17 mouse cellular contexts compared by ENCODE assay signal in genomic region chr11:38829148-38829547, GRCm38 (mm10).
DNase-seq lines count a peak whose midpoint lies in the region; ATAC-seq and TF ChIP-seq lines count a peak whose summit lies in the region.
"Had no signal": no experiment of that assay in that cellular context is flagged by ENCODE, and none has a peak within 500 bp of the region (broad histone marks: within the 10 kb centered on the region; RNA-seq: fewer than 3 reads in every experiment).

No protein-coding gene starts in this region.

- ATAC-seq in forebrain, embryonic 14.5 days = no peak
- ATAC-seq in forebrain, embryonic 15.5 days (replicated peaks) = no peak
- no peak for ATAC-seq in heart, embryonic 12.5 days (ENCODE audit: insufficient number of reproducible peaks, low FRiP score)

- no peak for TF ChIP-seq CTCF in brain, embryonic 14.5 days (IDR thresholded peaks at IDR 0.05; ENCODE audit: borderline replicate concordance, extremely low read depth, insufficient read depth, insufficient read length)

- H3K4me3 ChIP-seq in forebrain, embryonic 14.5 days (ENCODE audit: low read depth, low read length) = no peak overlapping the region
- H3K4me3 ChIP-seq in forebrain, embryonic 15.5 days = no peak overlapping the region
- H3K4me3 ChIP-seq in heart, embryonic 12.5 days = no peak overlapping the region
- H3K4me3 ChIP-seq: embryonic facial prominence, embryonic 10.5 days; embryonic facial prominence, embryonic 12.5 days had no signal

- no peak overlapping the region for H3K4me2 ChIP-seq in forebrain, embryonic 14.5 days (ENCODE audit: low read length)
- no peak overlapping the region for H3K4me2 ChIP-seq in forebrain, embryonic 15.5 days (replicated peaks)
- H3K4me2 ChIP-seq in heart, embryonic 12.5 days = no peak overlapping the region
- H3K4me2 ChIP-seq: embryonic facial prominence, embryonic 12.5 days had no signal

- H3K27me3 ChIP-seq in forebrain, embryonic 14.5 days (replicated peaks; ENCODE audit: control insufficient read depth, insufficient read depth, low read length) = no peaks in the 10 kb centered on the region
- H3K27me3 ChIP-seq in forebrain, embryonic 15.5 days = no peaks in the 10 kb centered on the region
- H3K27me3 ChIP-seq in heart, embryonic 12.5 days (replicated peaks) = no peaks in the 10 kb centered on the region
- H3K27me3 ChIP-seq: embryonic facial prominence, embryonic 12.5 days had no signal

- H3K9me3 ChIP-seq in forebrain, embryonic 14.5 days (replicated peaks; ENCODE audit: control insufficient read depth, low read length) = no peaks in the 10 kb centered on the region
- no peaks in the 10 kb centered on the region for H3K9me3 ChIP-seq in forebrain, embryonic 15.5 days
- no peaks in the 10 kb centered on the region for H3K9me3 ChIP-seq in heart, embryonic 12.5 days (replicated peaks)
- H3K9me3 ChIP-seq: embryonic facial prominence, embryonic 10.5 days; embryonic facial prominence, embryonic 12.5 days had no signal

- no peak for TF ChIP-seq POLR2A in brain, embryonic 14.5 days (IDR thresholded peaks at IDR 0.05; ENCODE audit: borderline replicate concordance, extremely low read depth, insufficient read depth, insufficient read length, poor library complexity, severe bottlenecking)

- H3K36me3 ChIP-seq in forebrain, embryonic 14.5 days (ENCODE audit: control insufficient read depth, insufficient read depth, low read length) = no peaks in the 10 kb centered on the region
- H3K36me3 ChIP-seq in forebrain, embryonic 15.5 days = no peaks in the 10 kb centered on the region
- no peaks in the 10 kb centered on the region for H3K36me3 ChIP-seq in heart, embryonic 12.5 days
- H3K36me3 ChIP-seq: embryonic facial prominence, embryonic 10.5 days; embryonic facial prominence, embryonic 12.5 days had no signal

- H3K27ac ChIP-seq in forebrain, embryonic 14.5 days (ENCODE audit: low read depth, low read length) = no peak overlapping the region
- no peak overlapping the region for H3K27ac ChIP-seq in forebrain, embryonic 15.5 days (replicated peaks)
- H3K27ac ChIP-seq in heart, embryonic 12.5 days (ENCODE audit: poor library complexity, severe bottlenecking) = no peak overlapping the region
- H3K27ac ChIP-seq: embryonic facial prominence, embryonic 10.5 days; embryonic facial prominence, embryonic 12.5 days had no signal

- H3K4me1 ChIP-seq in forebrain, embryonic 14.5 days (ENCODE audit: control insufficient read depth, insufficient read depth, low read length) = no peaks in the 10 kb centered on the region
- no peaks in the 10 kb centered on the region for H3K4me1 ChIP-seq in forebrain, embryonic 15.5 days
- no peaks in the 10 kb centered on the region for H3K4me1 ChIP-seq in heart, embryonic 12.5 days (replicated peaks)
- H3K4me1 ChIP-seq: embryonic facial prominence, embryonic 10.5 days; embryonic facial prominence, embryonic 12.5 days had no signal

- WGBS in forebrain, embryonic 14.5 days = 43% methylated on average over 5 of the region's 5 CpGs
- WGBS in forebrain, embryonic 15.5 days = 40% methylated on average over 5 of the region's 5 CpGs
- 69% methylated on average over 5 of the region's 5 CpGs for WGBS in heart, embryonic 12.5 days

- peak; percentile 30 for DNase-seq in forebrain, embryonic 14.5 days (ENCODE audit: low spot score)
- peak; percentile 43 for DNase-seq in heart, adult 11 months
- DNase-seq in brain, embryonic 14.5 days (ENCODE audit: low read depth) = peak; percentile 36
- DNase-seq in forelimb bud, embryonic 11.5 days (ENCODE audit: low read depth, low spot score) = peak; percentile 20
- no peak for DNase-seq in spleen, postnatal 36 days (ENCODE audit: low spot score in 2 of 2)
- DNase-seq: adrenal gland, adult 2 months; adrenal gland, postnatal 10 days; adrenal gland, postnatal 25 days; cerebellum, adult 11-12 months; cerebellum, adult 2 months; cerebellum, adult 9-10 months; cerebellum, postnatal 10 days; cerebellum, postnatal 25 days had no signal

- H3K9ac ChIP-seq in forebrain, embryonic 14.5 days (ENCODE audit: low read length) = no peak overlapping the region
- no peak overlapping the region for H3K9ac ChIP-seq in forebrain, embryonic 15.5 days (replicated peaks)
- H3K9ac ChIP-seq in heart, embryonic 12.5 days = no peak overlapping the region
- H3K9ac ChIP-seq: embryonic facial prominence, embryonic 12.5 days had no signal

Comparison
In these comparisons a context has a peak if more than half of its experiments do, and no peak if none do; other contexts are left out.
1. DNase-seq: peak in forebrain, embryonic 14.5 days (single experiment), heart, adult 11 months (single experiment), brain, embryonic 14.5 days (single experiment) and forelimb bud, embryonic 11.5 days (single experiment); none in spleen, postnatal 36 days (0 of 2).